Mouse (Mus musculus) thymus, adult 2 months (tissue): ENCODE measurements around the gene Inha. TPM values are rescaled to one million over a fixed set of nuclear protein-coding genes. Genes with fewer than 3 reads are reported as not detected.
A peak's percentile ranks its signal among the peaks of the same experiment; 100 is the strongest.

Experiments used
- DNase-seq: peaks from one replicate; pipeline ENCODE4 v3.0.0; 2021
- H3K27ac ChIP-seq: fragments of 200-500 bp; 2 replicates; pipeline ENCODE4 v1.5.1; 2012; ENCODE audit warnings: low read length, control low read depth; ENCODE audit not compliant: control insufficient read depth, insufficient read depth
- H3K27me3 ChIP-seq: fragments of 200-500 bp; 2 replicates; pipeline ENCODE4 v1.6.1; 2012; ENCODE audit warnings: mild to moderate bottlenecking, low read length, moderate library complexity, mixed read lengths; ENCODE audit not compliant: control insufficient read depth, insufficient read depth
- H3K36me3 ChIP-seq: fragments of 200-500 bp; 2 replicates; pipeline ENCODE4 v1.6.1; 2012; ENCODE audit warnings: mild to moderate bottlenecking, low read length, moderate library complexity; ENCODE audit not compliant: control insufficient read depth, insufficient read depth
- H3K4me1 ChIP-seq: fragments of 200-500 bp; replicated peaks from 2 replicates; pipeline ENCODE4 v1.6.1; 2012; ENCODE audit warnings: low read length; ENCODE audit not compliant: control insufficient read depth, insufficient read depth
- H3K4me3 ChIP-seq: fragments of 200-500 bp; 2 replicates; pipeline ENCODE4 v1.5.1; 2012; ENCODE audit warnings: mild to moderate bottlenecking, low read length, control low read depth, moderate library complexity; ENCODE audit not compliant: control insufficient read depth, insufficient read depth
- CTCF ChIP-seq: fragments of 200-500 bp; IDR thresholded peaks from 2 replicates; pipeline ENCODE4 v1.5.1; 2012; ENCODE audit warnings: mild to moderate bottlenecking, control low read depth, low read length, moderate library complexity, borderline replicate concordance; ENCODE audit not compliant: control insufficient read depth, poor library complexity, insufficient read depth; ENCODE audit errors: extremely low read depth
- POLR2A ChIP-seq: fragments of 200-500 bp; IDR thresholded peaks from 2 replicates; pipeline ENCODE4 v1.6.1; 2012; ENCODE audit warnings: mild to moderate bottlenecking, low read length, control low read depth, moderate library complexity; ENCODE audit not compliant: control insufficient read depth, poor library complexity, insufficient read depth; ENCODE audit errors: extremely low read depth
- WGBS: fragments of 180-500 bp; shearing (Covaris S2); methylation state at CpG from one replicate; pipeline ENCODE4 v1.1.7; 2018; 5-methylcytosine and 5-hydroxymethylcytosine counted together
- polyA plus RNA-seq: library from polyadenylated mRNA; depleted of rRNA; stranded (reverse); fragments of >200 nt; gene quantifications from 2 replicates; pipeline ENCODE4 v1.2.3, GENCODE M21; 2012

Gene Inha
- polyA plus RNA-seq, 1 experiment: 19.9 TPM

DNA sequence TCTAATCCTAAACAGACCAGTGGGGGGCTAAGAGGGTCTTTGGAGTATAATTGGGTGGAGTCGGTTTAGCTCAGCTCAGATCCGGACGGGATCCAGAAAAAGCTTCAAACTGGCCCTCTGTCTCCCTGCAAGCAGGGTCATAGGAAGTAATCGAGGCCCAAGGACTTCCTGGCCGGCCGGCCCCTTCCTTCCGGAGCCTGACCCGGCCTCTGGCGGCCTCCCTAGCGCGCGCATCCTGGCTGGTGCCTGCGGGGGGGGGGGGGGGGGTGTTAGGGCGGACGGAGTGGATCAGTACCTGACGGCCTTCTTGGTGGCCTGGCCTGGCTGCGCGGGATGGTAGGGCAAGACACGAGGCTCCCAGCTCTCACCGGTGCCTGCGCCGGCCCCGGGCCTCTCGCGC is 28.4 kb upstream of the Inha start:
- WGBS: 1% methylated on average over 25 of the region's 25 CpGs
- TF ChIP-seq POLR2A (no peak), CTCF (no peak)
- peak; percentile 32 for DNase-seq

DNA sequence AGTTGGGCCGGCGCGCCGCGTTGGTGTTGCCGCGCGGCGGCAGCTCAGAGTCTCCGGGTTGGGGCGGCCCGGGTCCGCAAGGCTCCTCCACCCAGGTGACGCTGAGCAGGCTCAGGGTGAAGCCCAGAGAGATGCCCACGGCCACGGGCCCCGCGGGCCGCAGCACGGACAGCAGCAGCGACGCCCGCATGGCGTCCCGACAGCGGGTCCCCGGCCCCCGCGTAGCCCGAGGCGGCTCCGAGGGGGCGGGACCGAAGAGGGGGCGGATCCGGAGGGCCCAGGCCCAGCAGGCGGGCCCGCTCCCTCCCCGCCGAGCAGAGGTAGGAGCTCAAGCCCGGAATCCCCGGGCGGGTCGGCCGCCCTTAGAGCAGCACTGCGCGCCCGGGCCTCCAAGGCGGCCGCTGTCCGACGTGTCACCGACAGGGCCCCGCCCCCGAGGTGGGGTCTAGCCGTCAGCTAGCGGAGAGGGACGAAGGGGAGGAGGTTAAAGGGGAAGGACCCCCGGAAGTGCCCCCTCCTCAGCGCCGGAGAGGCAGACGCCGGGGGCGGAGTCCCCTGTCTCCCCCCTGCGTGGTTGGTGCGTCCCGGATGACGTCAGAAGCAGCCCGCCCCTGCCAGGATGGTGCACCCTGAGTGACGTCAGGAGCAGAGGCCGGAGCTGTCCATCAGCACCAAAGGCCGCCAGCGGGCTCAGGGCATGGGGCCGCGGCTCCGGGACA is 27.8 kb upstream of the Inha start, which contains the start of the genes Chpf and Tmem198:
TSS of gene Chpf (minus strand) at position 392 of the 719 bp plus-strand sequence.
TSS of gene Tmem198 (plus strand) at position 617 of the 719 bp plus-strand sequence.
- H3K27me3 ChIP-seq: no peaks in the 10 kb centered on the region; the same call in 1 of the 2 replicates

More for the DNA sequence above, 28.4 kb upstream of the Inha start:
- Histone ChIP-seq H3K4me3 (peak overlapping the region; percentile 73), H3K36me3 (no peaks in the 10 kb centered on the region), H3K27me3 (no peaks in the 10 kb centered on the region; the same call in 1 of the 2 replicates), H3K4me1 (peaks cover 9% of the 10 kb centered on the region), H3K27ac (no peak overlapping the region)

DNA sequence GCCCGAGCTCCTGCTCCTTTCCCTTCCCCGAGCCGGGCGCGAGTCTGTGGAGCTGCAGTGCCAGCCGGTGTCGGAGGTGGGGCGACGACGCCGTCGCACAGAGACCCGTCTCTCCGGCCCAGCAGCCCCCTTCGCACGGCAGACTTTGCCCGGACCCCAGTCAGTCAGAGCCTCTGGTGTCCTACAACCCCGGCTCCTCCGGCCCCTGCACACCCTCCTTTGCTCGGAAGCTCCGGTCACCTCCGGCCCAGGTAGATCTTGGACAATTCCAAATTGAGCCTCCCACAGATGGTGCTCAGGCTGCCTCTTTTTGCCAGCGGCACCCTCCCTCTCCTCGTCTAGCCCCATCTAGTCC is 27.3 kb upstream of the Inha start:
- Histone ChIP-seq H3K27me3 (no peaks in the 10 kb centered on the region; the same call in 1 of the 2 replicates), H3K4me3 (peak overlapping the region; percentile 73)

More for the DNA sequence above, 27.8 kb upstream of the Inha start, which contains the start of the genes Chpf and Tmem198:
- no peak within 1 kb of the TSS for H3K27ac ChIP-seq
- peak; percentile 97 for DNase-seq
- TF ChIP-seq CTCF (0 out of 2 replicates have a peak, but pooled peaks have one; percentile 12), POLR2A (no peak)
- WGBS: 1% methylated on average over 75 of the region's 76 CpGs
- peak within 1 kb of the TSS; percentile 73 for H3K4me3 ChIP-seq
- H3K4me1 ChIP-seq: peaks cover 9% of the 10 kb centered on the region
- H3K36me3 ChIP-seq: no peaks in the 10 kb centered on the region

DNA sequence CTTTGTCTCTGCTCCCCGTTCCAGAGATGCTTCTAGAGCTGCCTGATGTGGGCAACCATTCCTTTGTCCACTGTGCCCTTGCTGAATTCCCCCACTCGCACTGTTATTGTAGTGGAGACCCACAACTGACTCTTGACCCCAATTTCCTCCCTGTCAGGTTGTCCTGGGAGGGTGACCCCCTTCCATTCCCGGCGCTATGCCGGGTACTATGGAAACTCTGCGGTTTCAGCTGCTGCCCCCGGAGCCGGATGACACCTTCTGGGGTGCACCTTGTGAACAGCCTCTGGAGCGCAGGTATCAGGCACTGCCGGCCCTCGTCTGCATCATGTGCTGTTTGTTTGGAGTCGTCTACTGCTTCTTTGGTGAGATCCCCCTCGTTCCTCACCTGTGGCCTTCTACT is 26.8 kb upstream of the Inha start:
- H3K4me3 ChIP-seq: no peak overlapping the region
- DNase-seq: no peak
- TF ChIP-seq POLR2A (no peak), CTCF (no peak)

More for the DNA sequence above, 27.3 kb upstream of the Inha start:
- Histone ChIP-seq H3K4me1 (peaks cover 9% of the 10 kb centered on the region), H3K36me3 (no peaks in the 10 kb centered on the region), H3K27ac (no peak overlapping the region)
- TF ChIP-seq POLR2A: no peak
- no peak for TF ChIP-seq CTCF
- DNase-seq: no peak
- 4% methylated on average over 24 of the region's 24 CpGs for WGBS

DNA sequence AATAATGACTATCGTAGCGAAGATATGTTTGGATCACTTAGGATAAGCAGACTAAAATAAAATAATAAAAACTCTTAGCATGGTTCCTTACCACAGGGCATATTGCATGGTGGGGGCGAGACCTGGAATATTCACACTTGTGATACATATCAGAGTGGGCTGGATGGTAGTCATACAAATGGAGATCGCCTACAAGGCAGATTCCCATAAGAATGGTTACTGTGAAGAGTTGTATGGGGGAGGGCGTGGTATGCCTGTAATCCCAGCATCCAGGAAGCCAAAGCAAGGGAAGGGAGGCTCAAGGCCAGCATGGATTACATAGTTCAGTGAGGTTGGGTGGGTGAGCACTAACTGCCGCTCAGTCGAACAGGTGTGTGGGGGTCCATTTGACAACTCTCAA is 26.1 kb upstream of the Inha start:
- H3K27ac ChIP-seq: no peak overlapping the region
- TF ChIP-seq CTCF: no peak
- no peak for TF ChIP-seq POLR2A
- no peak for DNase-seq
- H3K27me3 ChIP-seq: no peaks in the 10 kb centered on the region; the same call in 1 of the 2 replicates
- WGBS: 82% methylated on average over 7 of the region's 7 CpGs
- no peaks in the 10 kb centered on the region for H3K36me3 ChIP-seq
- H3K4me3 ChIP-seq: no peak overlapping the region
- H3K4me1 ChIP-seq: peaks cover 9% of the 10 kb centered on the region

More for the DNA sequence above, 26.8 kb upstream of the Inha start:
- H3K36me3 ChIP-seq: no peaks in the 10 kb centered on the region
- no peaks in the 10 kb centered on the region; the same call in 1 of the 2 replicates for H3K27me3 ChIP-seq
- H3K4me1 ChIP-seq: peaks cover 9% of the 10 kb centered on the region
- H3K27ac ChIP-seq: no peak overlapping the region
- 23% methylated on average over 13 of the region's 13 CpGs for WGBS

DNA sequence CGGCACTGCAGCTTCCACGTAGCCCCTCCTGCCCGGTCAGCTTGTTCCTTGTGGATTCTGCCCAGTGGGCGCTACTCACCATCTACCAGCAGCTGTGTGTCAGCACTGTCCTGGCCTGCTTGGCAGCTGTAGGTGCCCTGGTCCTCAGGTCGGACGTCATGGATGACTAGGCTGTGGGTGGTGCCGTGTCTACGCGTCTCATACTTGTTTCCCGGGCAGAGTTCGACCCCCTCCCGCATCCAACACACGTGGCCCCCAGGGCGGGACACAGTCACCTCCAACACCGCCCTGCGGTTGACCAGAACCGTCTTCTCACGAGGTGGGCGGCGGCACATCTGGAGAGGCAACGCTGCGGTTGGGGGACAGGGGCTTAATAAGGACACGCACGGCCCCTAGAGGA is 20.3 kb upstream of the Inha start:
- 7% methylated on average over 24 of the region's 24 CpGs for WGBS
- no peak for TF ChIP-seq POLR2A
- no peak for TF ChIP-seq CTCF
- H3K27ac ChIP-seq: no peak overlapping the region
- H3K4me1 ChIP-seq: peaks cover 6% of the 10 kb centered on the region; the same call in 1 of the 2 replicates
- H3K4me3 ChIP-seq: no peak overlapping the region
- H3K27me3 ChIP-seq: peaks cover 12% of the 10 kb centered on the region; the same call in 1 of the 2 replicates
- no peaks in the 10 kb centered on the region for H3K36me3 ChIP-seq
- DNase-seq: no peak
